Mouse (Mus musculus) midbrain, postnatal 0 days (tissue): ENCODE measurements around the gene Ndufa11. TPM values are rescaled to one million over a fixed set of nuclear protein-coding genes. Genes with fewer than 3 reads are reported as not detected.

ENCODE experiments used
- ATAC-seq: fragments of 200-750 bp; cut with Nextera tagmentation; 2 replicates; pipeline ENCODE4 v1.8.0; 2017; ENCODE audit warnings: moderate number of reproducible peaks, mild to moderate bottlenecking, moderate TSS enrichment, moderate library complexity; ENCODE audit not compliant: low FRiP score
- DNase-seq: peaks from one replicate; pipeline ENCODE4 v3.0.0-alpha.2; 2015; ENCODE audit warnings: low spot score
- H3K27ac ChIP-seq: fragments of 300-500 bp; sonication (generic); 2 replicates; pipeline ENCODE4 v1.5.1; 2014; ENCODE audit warnings: low read depth, mild to moderate bottlenecking, low read length, mixed read lengths
- H3K27me3 ChIP-seq: fragments of 300-500 bp; sonication (generic); 2 replicates; pipeline ENCODE4 v1.6.1; 2014; ENCODE audit warnings: low read length, control low read depth, mixed read lengths; ENCODE audit not compliant: insufficient read depth
- H3K36me3 ChIP-seq: fragments of 300-500 bp; sonication (generic); 2 replicates; pipeline ENCODE4 v1.6.1; 2014; ENCODE audit warnings: low read length, control low read depth, mixed read lengths; ENCODE audit not compliant: insufficient read depth
- H3K4me1 ChIP-seq: fragments of 300-500 bp; sonication (generic); 2 replicates; pipeline ENCODE4 v1.6.1; 2014; ENCODE audit warnings: mild to moderate bottlenecking, control low read depth, antibody characterized with exemption, low read length, mixed read lengths; ENCODE audit not compliant: insufficient read depth
- H3K4me2 ChIP-seq: fragments of 300-500 bp; sonication (generic); 2 replicates; pipeline ENCODE4 v1.6.1; 2014; ENCODE audit warnings: low read depth, mild to moderate bottlenecking, low read length, mixed read lengths; ENCODE audit not compliant: poor library complexity, severe bottlenecking
- H3K4me3 ChIP-seq: fragments of 300-500 bp; sonication (generic); 2 replicates; pipeline ENCODE4 v1.5.1; 2014; ENCODE audit warnings: low read depth, mild to moderate bottlenecking, low read length, moderate library complexity
- H3K9ac ChIP-seq: fragments of 300-500 bp; sonication (generic); replicated peaks from 2 replicates; pipeline ENCODE4 v1.6.1; 2014; ENCODE audit warnings: mild to moderate bottlenecking, low read length, moderate library complexity, mixed read lengths; ENCODE audit not compliant: poor library complexity, severe bottlenecking
- H3K9me3 ChIP-seq: fragments of 300-500 bp; sonication (generic); 2 replicates; pipeline ENCODE4 v1.6.1; 2016; ENCODE audit warnings: low read length, control low read depth
- CTCF ChIP-seq: IDR thresholded peaks from 2 replicates; pipeline ENCODE4 v1.5.1; 2016; ENCODE audit warnings: antibody characterized with exemption, mild to moderate bottlenecking
- WGBS: fragments of 180-500 bp; shearing (Covaris S2); extraction: QIAGEN DNeasy Blood & Tissue Kit; methylation state at CpG from one replicate; pipeline ENCODE4 v1.1.7; 2014; 5-methylcytosine and 5-hydroxymethylcytosine counted together
- polyA plus RNA-seq: library from polyadenylated mRNA; unstranded; fragments of >200 nt; fragmentation: Nextera tagmentation; extraction: Ambion mirVana; gene quantifications from 2 replicates; pipeline ENCODE4 v1.2.1, GENCODE M21; 2015
- total RNA-seq: library from RNA; depleted of rRNA; stranded (reverse); fragments of >200 nt; gene quantifications from 2 replicates; pipeline ENCODE4 v1.2.3, GENCODE M21; 2014; rRNA removed

Ndufa11 gene
- total and polyA plus RNA-seq, 2 experiments from 2014 or later = 480 to 630 TPM

- no peaks in the 10 kb centered on the region for H3K27me3 ChIP-seq
- no peak within 1 kb of the TSS for H3K4me2 ChIP-seq
- 92% methylated on average over 5 of the region's 5 CpGs for WGBS
Observed at GRCm38 (mm10) chr17:56769950-56770349, 52.4 kb downstream of the Ndufa11 start, which contains the start of gene Prr22. Prr22 (plus strand) TSS chr17:56770250.

More at GRCm38 (mm10) chr17:56769950-56770349, 52.4 kb downstream of the Ndufa11 start, which contains the start of gene Prr22:
- Histone ChIP-seq H3K27ac (no peak within 1 kb of the TSS), H3K36me3 (peaks cover 43% of the 10 kb centered on the region), H3K9me3 (no peaks in the 10 kb centered on the region), H3K4me3 (no peak within 1 kb of the TSS), H3K4me1 (peaks cover 4% of the 10 kb centered on the region), H3K9ac (no peak within 1 kb of the TSS)
- no peak for DNase-seq
- ATAC-seq = no peak
- no peak for TF ChIP-seq CTCF

Other genes with a start within 250 kb of the Ndufa11 start
- gene Ptprs, start 241.3 kb upstream of the Ndufa11 start, total RNA-seq = 716 and 795 TPM in 2 replicates
- gene Ptprs, start 241.3 kb upstream of the Ndufa11 start, polyA plus RNA-seq = 208 and 225 TPM in 2 replicates
- gene Znrf4, start 205.3 kb upstream of the Ndufa11 start, total RNA-seq = not detected in 2 replicates
- not detected in 2 replicates for gene Znrf4, start 205.3 kb upstream of the Ndufa11 start, polyA plus RNA-seq
- gene Gm20219, start 163.4 kb upstream of the Ndufa11 start, total RNA-seq = 0.22 TPM in 1 of 2 replicates, not detected in the other
- gene Gm20219, start 163.4 kb upstream of the Ndufa11 start, polyA plus RNA-seq = 0.26 and 0.56 TPM in 2 replicates
- gene Safb2, start 133.2 kb upstream of the Ndufa11 start, total RNA-seq = 30.7 and 45.2 TPM in 2 replicates
- 42.1 and 48.9 TPM in 2 replicates for gene Safb2, start 133.2 kb upstream of the Ndufa11 start, polyA plus RNA-seq
- gene Safb, start 132.9 kb upstream of the Ndufa11 start, total RNA-seq = 56.1 and 56.4 TPM in 2 replicates
- 79.1 and 95.9 TPM in 2 replicates for gene Safb, start 132.9 kb upstream of the Ndufa11 start, polyA plus RNA-seq
- 58.2 and 72.8 TPM in 2 replicates for gene 2410015M20Rik, start 108.0 kb upstream of the Ndufa11 start, total RNA-seq
- 196 and 197 TPM in 2 replicates for gene 2410015M20Rik, start 108.0 kb upstream of the Ndufa11 start, polyA plus RNA-seq
- gene Rpl36, start 104.4 kb upstream of the Ndufa11 start, total RNA-seq = 606 and 1,008 TPM in 2 replicates
- 1,065 and 1,089 TPM in 2 replicates for gene Rpl36, start 104.4 kb upstream of the Ndufa11 start, polyA plus RNA-seq
- 68.1 and 69.5 TPM in 2 replicates for gene Lonp1, start 90.9 kb upstream of the Ndufa11 start, total RNA-seq
- 40.1 and 40.2 TPM in 2 replicates for gene Lonp1, start 90.9 kb upstream of the Ndufa11 start, polyA plus RNA-seq
- gene Catsperd, start 89.6 kb upstream of the Ndufa11 start, total RNA-seq = 0.99 and 3.0 TPM in 2 replicates
- 1.5 TPM in 2 replicates for gene Catsperd, start 89.6 kb upstream of the Ndufa11 start, polyA plus RNA-seq
- 114 and 136 TPM in 2 replicates for gene Ranbp3, start 44.5 kb upstream of the Ndufa11 start, total RNA-seq
- 96.0 and 98.9 TPM in 2 replicates for gene Ranbp3, start 44.5 kb upstream of the Ndufa11 start, polyA plus RNA-seq
- 32.3 and 36.9 TPM in 2 replicates for gene Vmac, start 255 bp downstream of the Ndufa11 start, total RNA-seq
- gene Vmac, start 255 bp downstream of the Ndufa11 start, polyA plus RNA-seq = 19.2 and 19.8 TPM in 2 replicates
- 12.5 and 13.4 TPM in 2 replicates for gene Nrtn, start 39.8 kb downstream of the Ndufa11 start, total RNA-seq
- gene Nrtn, start 39.8 kb downstream of the Ndufa11 start, polyA plus RNA-seq = 7.4 and 8.0 TPM in 2 replicates
- 91.0 and 93.8 TPM in 2 replicates for gene Dus3l, start 47.0 kb downstream of the Ndufa11 start, total RNA-seq
- 103 and 114 TPM in 2 replicates for gene Dus3l, start 47.0 kb downstream of the Ndufa11 start, polyA plus RNA-seq
- 0.44 and 1.3 TPM in 2 replicates for gene Prr22, start 52.5 kb downstream of the Ndufa11 start, total RNA-seq
- gene Prr22, start 52.5 kb downstream of the Ndufa11 start, polyA plus RNA-seq = 0.61 and 1.1 TPM in 2 replicates
- gene Rfx2, start 113.2 kb downstream of the Ndufa11 start, total RNA-seq = 5.1 and 5.7 TPM in 2 replicates
- 2.3 and 3.0 TPM in 2 replicates for gene Rfx2, start 113.2 kb downstream of the Ndufa11 start, polyA plus RNA-seq
- 0.11 TPM in 1 of 2 replicates, not detected in the other for gene Acsbg2, start 156.7 kb downstream of the Ndufa11 start, total RNA-seq
- gene Acsbg2, start 156.7 kb downstream of the Ndufa11 start, polyA plus RNA-seq = not detected in 2 replicates
- not detected in 2 replicates for gene 1700061G19Rik, start 157.7 kb downstream of the Ndufa11 start, total RNA-seq
- 0.45 and 0.72 TPM in 2 replicates for gene 1700061G19Rik, start 157.7 kb downstream of the Ndufa11 start, polyA plus RNA-seq
- gene Mllt1, start 217.6 kb downstream of the Ndufa11 start, total RNA-seq = 136 and 145 TPM in 2 replicates
- 60.2 and 63.5 TPM in 2 replicates for gene Mllt1, start 217.6 kb downstream of the Ndufa11 start, polyA plus RNA-seq